Mouse (Mus musculus) neural tube, embryonic 13.5 days (tissue): ENCODE measurements around the gene Ccdc149. TPM values are rescaled to one million over a fixed set of nuclear protein-coding genes. Genes with fewer than 3 reads are reported as not detected.

ENCODE experiments used
- ATAC-seq: fragments of 200-750 bp; cut with Nextera tagmentation; 2 replicates; pipeline ENCODE4 v1.8.0; 2017; ENCODE audit warnings: low read depth, mild to moderate bottlenecking, moderate TSS enrichment, moderate library complexity
- H3K27ac ChIP-seq: fragments of 300-500 bp; sonication (generic); replicated peaks from 2 replicates; pipeline ENCODE4 v1.5.1; 2015; ENCODE audit warnings: moderate library complexity, mild to moderate bottlenecking, inconsistent platforms
- H3K27me3 ChIP-seq: fragments of 300-500 bp; sonication (generic); 2 replicates; pipeline ENCODE4 v1.6.1; 2015; ENCODE audit warnings: mild to moderate bottlenecking, inconsistent platforms
- H3K36me3 ChIP-seq: fragments of 300-500 bp; sonication (generic); 2 replicates; pipeline ENCODE4 v1.6.1; 2015; ENCODE audit warnings: mild to moderate bottlenecking, inconsistent platforms
- H3K4me1 ChIP-seq: fragments of 300-500 bp; sonication (generic); replicated peaks from 2 replicates; pipeline ENCODE4 v1.6.1; 2015; ENCODE audit warnings: inconsistent platforms
- H3K4me2 ChIP-seq: fragments of 300-500 bp; sonication (generic); 2 replicates; pipeline ENCODE4 v1.6.1; 2015; ENCODE audit warnings: inconsistent platforms, mild to moderate bottlenecking, moderate library complexity
- H3K4me3 ChIP-seq: fragments of 300-500 bp; sonication (generic); 2 replicates; pipeline ENCODE4 v1.5.1; 2015; ENCODE audit warnings: mild to moderate bottlenecking, inconsistent platforms
- H3K9ac ChIP-seq: fragments of 300-500 bp; sonication (generic); 2 replicates; pipeline ENCODE4 v1.6.1; 2015; ENCODE audit warnings: moderate library complexity, mild to moderate bottlenecking, inconsistent platforms
- H3K9me3 ChIP-seq: fragments of 300-500 bp; sonication (generic); 2 replicates; pipeline ENCODE4 v1.6.1; 2016; ENCODE audit warnings: inconsistent platforms
- WGBS: fragments of 180-500 bp; shearing (Covaris S2); methylation state at CpG from one replicate; pipeline ENCODE4 v1.1.7; 2015; 5-methylcytosine and 5-hydroxymethylcytosine counted together
- polyA plus RNA-seq: library from polyadenylated mRNA; unstranded; fragments of >200 nt; fragmentation: Nextera tagmentation; extraction: Ambion mirVana; gene quantifications from 2 replicates; pipeline ENCODE4 v1.2.1, GENCODE M21; 2015

Ccdc149 gene
- polyA plus RNA-seq, 1 experiment from 2014 or later: 7.5 TPM

GRCm38 (mm10) chr5:52408668-52409315, 62.5 kb downstream of the Ccdc149 start:
- ATAC-seq: no peak
- no peaks in the 10 kb centered on the region for H3K27me3 ChIP-seq
- H3K27ac ChIP-seq: no peak overlapping the region
- no peaks in the 10 kb centered on the region for H3K9me3 ChIP-seq
- H3K4me1 ChIP-seq: peaks cover 17% of the 10 kb centered on the region; the same call in 1 of the 2 replicates
- no peak overlapping the region for H3K9ac ChIP-seq
- no peaks in the 10 kb centered on the region for H3K36me3 ChIP-seq
- no peak overlapping the region for H3K4me3 ChIP-seq
- WGBS: 65% methylated on average over 7 of the region's 7 CpGs
- no peak overlapping the region for H3K4me2 ChIP-seq

DNA sequence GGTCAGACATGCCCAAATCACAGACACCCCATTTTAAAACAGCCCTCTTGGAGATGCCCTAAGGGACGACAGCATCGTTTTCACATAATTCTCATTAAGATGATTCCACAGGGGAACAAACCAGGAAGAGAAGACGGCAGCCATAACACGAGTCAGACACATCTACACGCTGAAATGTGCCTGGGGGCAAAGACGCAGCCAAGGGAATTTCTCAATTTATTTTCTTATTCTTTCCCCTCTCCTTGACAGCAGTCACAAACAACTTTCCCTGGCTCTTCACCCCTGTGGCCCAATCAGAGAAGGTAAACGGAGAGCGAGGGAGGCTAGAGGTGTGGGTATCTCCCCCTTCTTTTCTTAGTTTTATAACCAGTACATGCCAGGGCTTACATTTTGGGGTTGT, 66.9 kb downstream of the Ccdc149 start:
- 65% methylated on average over 8 of the region's 8 CpGs for WGBS

DNA sequence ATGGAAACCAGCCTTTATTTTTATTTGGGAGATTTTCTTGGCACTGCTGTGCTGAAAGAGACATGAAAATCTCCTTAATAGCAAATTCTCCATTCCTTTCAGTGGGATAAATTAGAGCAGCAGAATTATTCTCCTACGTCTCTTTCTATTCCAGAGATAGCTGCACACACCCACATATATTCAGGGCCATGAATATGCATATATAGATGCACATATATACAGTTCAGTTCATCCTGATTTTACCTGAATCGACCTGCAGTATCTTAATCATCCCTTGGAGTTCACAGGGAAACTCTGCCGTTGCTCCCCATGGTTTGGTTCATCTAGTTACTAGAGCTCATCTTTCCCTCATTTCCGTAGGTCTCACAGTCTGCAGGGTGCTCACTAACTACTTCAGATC, 77.6 kb downstream of the Ccdc149 start:
- H3K36me3 ChIP-seq: peaks cover 9% of the 10 kb centered on the region; the same call in 1 of the 2 replicates
- H3K27me3 ChIP-seq: no peaks in the 10 kb centered on the region
- no peaks in the 10 kb centered on the region for H3K4me1 ChIP-seq
- H3K27ac ChIP-seq: no peak overlapping the region
- WGBS: 85% methylated on average over 4 of the region's 4 CpGs
- no peak overlapping the region for H3K4me3 ChIP-seq
- no peak overlapping the region for H3K9ac ChIP-seq
- ATAC-seq: no peak
- no peak overlapping the region for H3K4me2 ChIP-seq
- no peaks in the 10 kb centered on the region for H3K9me3 ChIP-seq

More for the DNA sequence above, 66.9 kb downstream of the Ccdc149 start:
- no peak for ATAC-seq
- Histone ChIP-seq H3K4me2 (no peak overlapping the region), H3K27ac (no peak overlapping the region), H3K9ac (no peak overlapping the region), H3K9me3 (no peaks in the 10 kb centered on the region), H3K4me1 (peaks cover 16% of the 10 kb centered on the region; the same call in 1 of the 2 replicates), H3K4me3 (no peak overlapping the region), H3K36me3 (no peaks in the 10 kb centered on the region), H3K27me3 (no peaks in the 10 kb centered on the region)

GRCm38 (mm10) chr5:52391471-52391870, 79.8 kb downstream of the Ccdc149 start:
- H3K4me2 ChIP-seq: peak overlapping the region; percentile 10; the same call in 1 of the 2 replicates
- WGBS: 70% methylated on average over 16 of the region's 16 CpGs
- no peak for ATAC-seq

GRCm38 (mm10) chr5:52390381-52390780, 80.9 kb downstream of the Ccdc149 start:
- no peaks in the 10 kb centered on the region for H3K9me3 ChIP-seq
- H3K27me3 ChIP-seq: no peaks in the 10 kb centered on the region
- H3K27ac ChIP-seq: no peak overlapping the region
- H3K4me2 ChIP-seq: no peak overlapping the region
- 88% methylated on average over 6 of the region's 6 CpGs for WGBS
- no peak for ATAC-seq
- H3K9ac ChIP-seq: no peak overlapping the region
- H3K4me1 ChIP-seq: no peaks in the 10 kb centered on the region
- H3K4me3 ChIP-seq: no peak overlapping the region
- H3K36me3 ChIP-seq: peaks cover 9% of the 10 kb centered on the region; the same call in 1 of the 2 replicates

More at GRCm38 (mm10) chr5:52391471-52391870, 79.8 kb downstream of the Ccdc149 start:
- H3K4me3 ChIP-seq: no peak overlapping the region
- no peaks in the 10 kb centered on the region for H3K4me1 ChIP-seq
- no peaks in the 10 kb centered on the region for H3K9me3 ChIP-seq
- no peaks in the 10 kb centered on the region for H3K27me3 ChIP-seq
- H3K36me3 ChIP-seq: peaks cover 9% of the 10 kb centered on the region; the same call in 1 of the 2 replicates
- H3K9ac ChIP-seq: no peak overlapping the region
- H3K27ac ChIP-seq: no peak overlapping the region

GRCm38 (mm10) chr5:52388092-52388749, 83.1 kb downstream of the Ccdc149 start:
- no peak overlapping the region for H3K27ac ChIP-seq
- no peak overlapping the region for H3K9ac ChIP-seq
- H3K36me3 ChIP-seq: peaks cover 9% of the 10 kb centered on the region; the same call in 1 of the 2 replicates
- no peak overlapping the region for H3K4me3 ChIP-seq
- H3K4me2 ChIP-seq: no peak overlapping the region
- 83% methylated on average over 7 of the region's 7 CpGs for WGBS
- no peaks in the 10 kb centered on the region for H3K27me3 ChIP-seq
- no peaks in the 10 kb centered on the region for H3K9me3 ChIP-seq
- no peaks in the 10 kb centered on the region for H3K4me1 ChIP-seq
- no peak for ATAC-seq

GRCm38 (mm10) chr5:52386016-52386415, 85.3 kb downstream of the Ccdc149 start:
- Histone ChIP-seq H3K27ac (no peak overlapping the region), H3K4me1 (no peaks in the 10 kb centered on the region), H3K9me3 (no peaks in the 10 kb centered on the region), H3K9ac (no peak overlapping the region), H3K36me3 (peaks cover 9% of the 10 kb centered on the region; the same call in 1 of the 2 replicates), H3K4me3 (no peak overlapping the region), H3K27me3 (no peaks in the 10 kb centered on the region), H3K4me2 (no peak overlapping the region)
- no peak for ATAC-seq
- 79% methylated on average over 2 of the region's 2 CpGs for WGBS

DNA sequence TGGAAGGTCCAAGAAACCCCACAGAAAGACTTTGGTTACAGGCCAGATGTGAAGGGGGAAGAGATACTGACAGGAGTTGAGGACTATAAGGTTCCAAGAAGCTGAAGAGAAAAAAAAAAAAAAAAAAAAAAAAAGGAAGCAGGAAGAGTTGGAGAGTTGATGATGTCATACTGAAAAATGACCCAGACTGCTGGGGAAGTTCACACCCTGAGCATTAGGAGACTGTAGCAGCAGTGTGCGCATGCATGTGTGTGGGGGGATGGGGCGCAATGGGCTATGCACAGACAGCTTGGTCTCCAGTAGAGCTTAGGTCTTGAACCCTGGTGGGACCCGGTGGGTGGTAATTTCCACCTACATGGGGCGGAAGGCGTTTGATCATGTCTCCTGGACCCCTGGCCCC, 87.6 kb downstream of the Ccdc149 start:
- no peaks in the 10 kb centered on the region for H3K9me3 ChIP-seq
- 85% methylated on average over 5 of the region's 5 CpGs for WGBS

GRCm38 (mm10) chr5:52382837-52383236, 88.5 kb downstream of the Ccdc149 start:
- no peak for ATAC-seq
- Histone ChIP-seq H3K9ac (no peak overlapping the region), H3K9me3 (no peaks in the 10 kb centered on the region), H3K27ac (no peak overlapping the region), H3K4me2 (no peak overlapping the region), H3K27me3 (no peaks in the 10 kb centered on the region), H3K4me3 (no peak overlapping the region), H3K36me3 (no peaks in the 10 kb centered on the region), H3K4me1 (no peaks in the 10 kb centered on the region)
- WGBS: 68% methylated on average over 8 of the region's 8 CpGs

More for the DNA sequence above, 87.6 kb downstream of the Ccdc149 start:
- Histone ChIP-seq H3K4me1 (no peaks in the 10 kb centered on the region), H3K27me3 (no peaks in the 10 kb centered on the region), H3K4me2 (no peak overlapping the region), H3K27ac (no peak overlapping the region), H3K9ac (no peak overlapping the region), H3K4me3 (no peak overlapping the region), H3K36me3 (no peaks in the 10 kb centered on the region)
- no peak for ATAC-seq

- H3K4me1 ChIP-seq: no peaks in the 10 kb centered on the region
- no peaks in the 10 kb centered on the region for H3K36me3 ChIP-seq
- no peak for ATAC-seq
- no peak overlapping the region for H3K9ac ChIP-seq
- no peaks in the 10 kb centered on the region for H3K9me3 ChIP-seq
- no peak overlapping the region for H3K4me2 ChIP-seq
- H3K27ac ChIP-seq: no peak overlapping the region
- no peak overlapping the region for H3K4me3 ChIP-seq
- WGBS: 83% methylated on average over 9 of the region's 9 CpGs
- no peaks in the 10 kb centered on the region for H3K27me3 ChIP-seq
Observed at GRCm38 (mm10) chr5:52375847-52376246, 95.5 kb downstream of the Ccdc149 start.

DNA sequence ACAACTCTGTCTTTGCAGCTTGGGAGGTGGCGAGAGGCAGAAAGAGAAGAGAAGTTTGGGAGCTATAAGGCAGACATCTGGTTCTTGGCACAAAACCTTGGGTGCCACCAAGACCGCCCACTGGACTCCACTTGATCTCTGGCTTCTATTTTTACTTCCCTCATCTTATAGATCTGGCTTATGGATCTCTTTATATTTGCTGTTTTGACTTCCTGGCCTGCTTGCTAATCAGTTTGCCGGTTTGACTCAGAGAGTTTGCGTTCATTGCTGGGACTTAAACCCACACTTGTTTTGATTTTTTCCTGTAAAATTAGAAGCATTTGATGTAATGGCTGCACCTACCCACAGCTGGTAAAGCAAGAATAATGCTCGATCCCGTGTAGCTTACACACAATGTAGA, 100.4 kb downstream of the Ccdc149 start:
- no peak overlapping the region for H3K9ac ChIP-seq
- no peak for ATAC-seq
- H3K4me1 ChIP-seq: 0 out of 2 replicates have a peak, but pooled peaks cover 6% of the 10 kb centered on the region
- no peak overlapping the region for H3K27ac ChIP-seq
- H3K4me3 ChIP-seq: no peak overlapping the region
- no peaks in the 10 kb centered on the region for H3K9me3 ChIP-seq
- H3K36me3 ChIP-seq: no peaks in the 10 kb centered on the region
- H3K27me3 ChIP-seq: no peaks in the 10 kb centered on the region
- H3K4me2 ChIP-seq: no peak overlapping the region
- 92% methylated on average over 6 of the region's 6 CpGs for WGBS
